In the genomic region with DNA sequence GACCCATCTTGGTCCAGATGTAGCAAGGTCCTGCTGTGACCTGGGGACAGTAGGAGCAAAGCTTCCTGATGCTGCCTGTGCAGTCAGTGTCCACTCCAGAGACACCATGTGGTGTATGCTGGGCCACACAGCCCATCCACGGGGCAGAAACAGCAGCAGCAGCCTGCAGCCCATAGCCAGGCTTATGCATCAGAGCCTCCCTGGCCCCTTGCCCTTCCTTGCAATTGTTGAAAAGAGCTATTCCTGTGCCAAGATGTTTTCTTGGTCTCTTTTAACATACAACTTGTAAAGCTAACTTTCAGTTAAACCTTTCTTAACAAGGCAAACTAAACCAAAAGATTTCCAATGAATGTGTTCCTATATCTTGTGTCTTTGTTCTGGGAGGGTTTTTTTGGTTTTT, we compare ENCODE assay signal across 9 mouse cellular contexts.
DNase-seq lines count a peak whose midpoint lies in the region; ATAC-seq and TF ChIP-seq lines count a peak whose summit lies in the region.
"Had no signal": no experiment of that assay in that cellular context is flagged by ENCODE, and none has a peak within 500 bp of the region (broad histone marks: within the 10 kb centered on the region; RNA-seq: fewer than 3 reads in every experiment).

No protein-coding gene starts in this region.

- TF ChIP-seq CTCF in kidney, adult 2 months (conservative IDR thresholded peaks at IDR 0.05; ENCODE audit: insufficient read depth, insufficient read length, low read depth, low read length): no peak
- TF ChIP-seq CTCF in brain, embryonic 14.5 days (IDR thresholded peaks at IDR 0.05; ENCODE audit: borderline replicate concordance, extremely low read depth, insufficient read depth, insufficient read length): no peak

- H3K9me3 ChIP-seq in kidney, embryonic 16.5 days (ENCODE audit: low read length): no peaks in the 10 kb centered on the region
- H3K9me3 ChIP-seq in embryonic facial prominence, embryonic 13.5 days: no peaks in the 10 kb centered on the region
- no peaks in the 10 kb centered on the region for H3K9me3 ChIP-seq in limb, embryonic 12.5 days

- no peak for ATAC-seq in kidney, embryonic 16.5 days (ENCODE audit: low FRiP score, low TSS enrichment)
- ATAC-seq in embryonic facial prominence, embryonic 13.5 days (ENCODE audit: insufficient number of reproducible peaks, insufficient read depth, low FRiP score, low TSS enrichment, low read depth): no peak
- ATAC-seq in limb, embryonic 12.5 days (ENCODE audit: insufficient number of reproducible peaks, insufficient read depth, low FRiP score, low TSS enrichment, low read depth): no peak
- ATAC-seq in megakaryocyte-erythroid progenitor cell, adult 5-6 weeks (replicated peaks; ENCODE audit: low FRiP score, low TSS enrichment, poor library complexity, severe bottlenecking): no peak

- H3K4me1 ChIP-seq in kidney, embryonic 16.5 days (ENCODE audit: insufficient read depth, low read length): peaks cover 24% of the 10 kb centered on the region
- peaks cover 14% of the 10 kb centered on the region for H3K4me1 ChIP-seq in kidney, adult 2 months (ENCODE audit: control insufficient read depth, insufficient read depth, low read length)
- H3K4me1 ChIP-seq in embryonic facial prominence, embryonic 13.5 days: peaks cover 26% of the 10 kb centered on the region
- H3K4me1 ChIP-seq in limb, embryonic 12.5 days (replicated peaks): peaks cover 26% of the 10 kb centered on the region

- 22% methylated on average over 1 of the region's 1 CpGs for WGBS in kidney, embryonic 16.5 days
- WGBS in kidney, adult 2 months: 13% methylated on average over 1 of the region's 1 CpGs
- WGBS in embryonic facial prominence, embryonic 13.5 days: 45% methylated on average over 1 of the region's 1 CpGs
- WGBS in limb, embryonic 12.5 days: 37% methylated on average over 1 of the region's 1 CpGs

- H3K27ac ChIP-seq in kidney, embryonic 16.5 days (ENCODE audit: low read length): peak overlapping the region; percentile 9; the same call in 1 of the 2 replicates
- no peak overlapping the region for H3K27ac ChIP-seq in kidney, adult 2 months (ENCODE audit: insufficient read depth, low read depth, low read length)
- H3K27ac ChIP-seq in embryonic facial prominence, embryonic 13.5 days: peak overlapping the region; percentile 60; the same call in 1 of the 2 replicates
- peak overlapping the region; percentile 64; the same call in 1 of the 2 replicates for H3K27ac ChIP-seq in limb, embryonic 12.5 days

- TF ChIP-seq POLR2A in kidney, adult 2 months (IDR thresholded peaks at IDR 0.05; ENCODE audit: low read depth, low read length): no peak
- TF ChIP-seq POLR2A in brain, embryonic 14.5 days (IDR thresholded peaks at IDR 0.05; ENCODE audit: borderline replicate concordance, extremely low read depth, insufficient read depth, insufficient read length, poor library complexity, severe bottlenecking): no peak

- peaks cover 48% of the 10 kb centered on the region for H3K36me3 ChIP-seq in kidney, embryonic 16.5 days (ENCODE audit: insufficient read depth, low read length)
- H3K36me3 ChIP-seq in kidney, adult 2 months (ENCODE audit: control insufficient read depth, insufficient read depth, low read length): peaks cover 4% of the 10 kb centered on the region
- peaks cover 67% of the 10 kb centered on the region for H3K36me3 ChIP-seq in embryonic facial prominence, embryonic 13.5 days
- H3K36me3 ChIP-seq in limb, embryonic 12.5 days: peaks cover 76% of the 10 kb centered on the region

- no peak overlapping the region for H3K4me2 ChIP-seq in kidney, embryonic 16.5 days (replicated peaks; ENCODE audit: low read depth, low read length)
- H3K4me2 ChIP-seq in embryonic facial prominence, embryonic 13.5 days: no peak overlapping the region
- H3K4me2 ChIP-seq in limb, embryonic 12.5 days: no peak overlapping the region

- intact Hi-C loops in left cerebral cortex, postnatal 25 days (cut with DNase I): no loop called here

- H3K9ac ChIP-seq in kidney, embryonic 16.5 days (replicated peaks; ENCODE audit: low read length): no peak overlapping the region
- no peak overlapping the region for H3K9ac ChIP-seq in embryonic facial prominence, embryonic 13.5 days
- H3K9ac ChIP-seq in limb, embryonic 12.5 days (replicated peaks): no peak overlapping the region

- H3K27me3 ChIP-seq in kidney, embryonic 16.5 days (ENCODE audit: insufficient read depth, low read length): no peaks in the 10 kb centered on the region
- no peaks in the 10 kb centered on the region for H3K27me3 ChIP-seq in kidney, adult 2 months (replicated peaks; ENCODE audit: control insufficient read depth, insufficient read depth, low read length)
- no peaks in the 10 kb centered on the region for H3K27me3 ChIP-seq in embryonic facial prominence, embryonic 13.5 days
- H3K27me3 ChIP-seq in limb, embryonic 12.5 days: no peaks in the 10 kb centered on the region
- H3K27me3 ChIP-seq: Patski had no signal

- H3K4me3 ChIP-seq in kidney, embryonic 16.5 days (ENCODE audit: low read length): no peak overlapping the region
- H3K4me3 ChIP-seq in kidney, adult 2 months (ENCODE audit: insufficient read depth, low read depth, low read length): no peak overlapping the region
- no peak overlapping the region for H3K4me3 ChIP-seq in embryonic facial prominence, embryonic 13.5 days
- no peak overlapping the region for H3K4me3 ChIP-seq in limb, embryonic 12.5 days (replicated peaks)

- DNase-seq in kidney, adult 2 months: no peak
- peak; percentile 60 for DNase-seq in brain, embryonic 14.5 days (ENCODE audit: low read depth)
- no peak for DNase-seq in left cerebral cortex, postnatal 25 days (ENCODE audit: low spot score in 2 of 2)
- no peak for DNase-seq in spleen, postnatal 14 days (ENCODE audit: low spot score in 2 of 2)
